In the genomic region with DNA sequence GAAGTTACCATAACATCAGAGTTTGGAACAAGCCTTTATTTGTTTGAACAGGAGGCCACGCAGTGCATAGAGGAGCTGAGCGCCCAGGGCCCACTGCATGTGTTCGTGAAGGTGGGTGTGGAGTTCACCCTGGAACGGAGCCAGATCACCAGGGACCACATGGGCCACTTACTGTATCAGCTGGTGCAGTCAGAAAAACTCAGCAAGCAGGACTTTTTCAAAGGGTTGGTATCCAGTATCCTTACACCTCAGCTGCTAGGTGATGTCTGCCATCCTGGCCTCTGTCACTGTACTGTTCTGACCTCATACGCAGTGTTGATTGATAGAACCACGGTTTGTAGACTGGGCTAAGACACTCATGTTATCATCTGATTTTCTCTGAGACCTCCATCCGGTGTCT, we compare ENCODE assay signal across 19 mouse cellular contexts. TPM values are rescaled to one million over a fixed set of nuclear protein-coding genes. Genes with fewer than 3 reads are reported as not detected.
DNase-seq lines count a peak whose midpoint lies in the region; ATAC-seq lines count a peak whose summit lies in the region.
"Had no signal": no experiment of that assay in that cellular context is flagged by ENCODE, and none has a peak within 500 bp of the region (broad histone marks: within the 10 kb centered on the region; RNA-seq: fewer than 3 reads in every experiment).

No protein-coding gene starts in this region.

- intact Hi-C loops in left cerebral cortex, postnatal 4 days (cut with DNase I), result no loop called here

- peaks cover 6% of the 10 kb centered on the region for H3K4me1 ChIP-seq in heart, embryonic 11.5 days (ENCODE audit: control insufficient read depth, insufficient read depth, low read length)
- H3K4me1 ChIP-seq: hindbrain, embryonic 12.5 days; midbrain, embryonic 10.5 days had no signal

- ATAC-seq in heart, embryonic 11.5 days (replicated peaks; ENCODE audit: insufficient number of reproducible peaks, low FRiP score, low TSS enrichment), result no peak; the same call in 1 of the 2 replicates
- peak; percentile 22; the same call in 1 of the 2 replicates for ATAC-seq in common myeloid progenitor, adult 5-6 weeks (replicated peaks; ENCODE audit: low read depth, poor library complexity, severe bottlenecking)
- ATAC-seq in frontal cortex, adult (ENCODE audit: low TSS enrichment), result no peak
- ATAC-seq: inflammation-experienced regulatory T-cells, adult 6 months had no signal

- H3K9me3 ChIP-seq in heart, embryonic 11.5 days (replicated peaks; ENCODE audit: control insufficient read depth, low read length), result no peaks in the 10 kb centered on the region
- H3K9me3 ChIP-seq: hindbrain, embryonic 12.5 days; liver, embryonic 13.5 days; midbrain, embryonic 10.5 days had no signal

- 52% methylated on average over 7 of the region's 7 CpGs for WGBS in heart, embryonic 11.5 days (ENCODE audit: insufficient replicate concordance)

- no peaks in the 10 kb centered on the region for H3K27me3 ChIP-seq in heart, embryonic 11.5 days (ENCODE audit: control insufficient read depth, insufficient read depth, low read length)
- H3K27me3 ChIP-seq: hindbrain, embryonic 12.5 days; liver, embryonic 13.5 days had no signal

- peak overlapping the region; percentile 55 for H3K27ac ChIP-seq in heart, embryonic 11.5 days (ENCODE audit: low read depth, low read length)
- H3K27ac ChIP-seq: hindbrain, embryonic 12.5 days; liver, embryonic 13.5 days; midbrain, embryonic 10.5 days had no signal

- no peak overlapping the region for H3K4me3 ChIP-seq in heart, embryonic 11.5 days (ENCODE audit: low read depth, low read length)
- H3K4me3 ChIP-seq: hindbrain, embryonic 12.5 days; liver, embryonic 13.5 days; midbrain, embryonic 10.5 days had no signal

- no peak for DNase-seq in heart, adult 11 months
- peak; percentile 6 for DNase-seq in left cerebral cortex, postnatal 4 days
- no peak for DNase-seq in left cerebral cortex, adult 9 months (ENCODE audit: low spot score in 2 of 2)
- DNase-seq in spleen, postnatal 10 days (ENCODE audit: low spot score in 2 of 2), result peak; percentile 63 to 85
- no peak for DNase-seq in B cell, adult 2 months
- DNase-seq: adrenal gland, postnatal 10 days; cerebellum, adult 2 months; gastrocnemius, postnatal 36 days; kidney, adult 9 months; layer of hippocampus, postnatal 36 days; liver, embryonic 13.5 days; lung, postnatal 14 days; thymus, adult 18-20 months had no signal

- H3K9ac ChIP-seq in heart, embryonic 11.5 days (ENCODE audit: low read depth, low read length), result no peak overlapping the region
- H3K9ac ChIP-seq: hindbrain, embryonic 12.5 days; liver, embryonic 13.5 days had no signal

- no peak overlapping the region for H3K4me2 ChIP-seq in heart, embryonic 11.5 days
- H3K4me2 ChIP-seq: hindbrain, embryonic 12.5 days; liver, embryonic 13.5 days had no signal

- H3K36me3 ChIP-seq in heart, embryonic 11.5 days (ENCODE audit: control insufficient read depth, insufficient read depth, low read length), result peaks cover 20% of the 10 kb centered on the region

RNA-seq across cellular contexts. Expression of a gene that starts 28.1 kb away (rescaled TPM):
- polyA plus RNA-seq in heart, embryonic 11.5 days (2014; fragmentation: Nextera tagmentation; extraction: Ambion mirVana), result 105 and 107 TPM in 2 replicates
- total RNA-seq in left cerebral cortex, postnatal 4 days (2021), result 100 to 1,000 TPM; 197 to 205 TPM
- 272 and 317 TPM in 2 replicates for total RNA-seq in common myeloid progenitor, adult 5-6 weeks (2017)

Comparison
In these comparisons a context has a peak if more than half of its experiments do, and no peak if none do; other contexts are left out.
1. DNase-seq: peak in left cerebral cortex, postnatal 4 days (single experiment) and spleen, postnatal 10 days (2 of 2); none in heart, adult 11 months (single experiment), left cerebral cortex, adult 9 months (0 of 2) and B cell, adult 2 months (0 of 2).